Mouse (Mus musculus) left cerebral cortex, adult 9 months (tissue): ENCODE measurements around the gene Zfp947.
"Not testable (repeated sequence)": the region's sequence is repeated elsewhere in the genome, so short reads cannot be mapped to it uniquely, and the experiment has no call there.

Experiments
- DNase-seq, 2 experiments: peaks; one replicate each; pipeline ENCODE4 v3.0.0; 2022; ENCODE audit warnings: low spot score in 2 of 2

The Zfp947 gene

GRCm38 (mm10) chr17:22165722-22166294, at the start of gene Zfp947:
Gene Zfp947, minus strand, starts transcription at chr17:22166190.
- peak; percentile 1 to 2 for DNase-seq

- not testable (repeated sequence) for DNase-seq
Observed at GRCm38 (mm10) chr17:22165304-22165703, 686 bp downstream of the Zfp947 start.

- not testable (repeated sequence) for DNase-seq
Observed at GRCm38 (mm10) chr17:22153951-22154350, 12.0 kb downstream of the Zfp947 start.

GRCm38 (mm10) chr17:22118770-22119169, 47.2 kb downstream of the Zfp947 start:
- DNase-seq = no peak
